Mouse (Mus musculus) brain, adult 2 months (tissue): ENCODE measurements around the gene Ss18l2.

ENCODE experiments used
- DNase-seq: peaks from one replicate; pipeline ENCODE4 v3.0.0; 2011; ENCODE audit warnings: low read depth, low spot score

Ss18l2 gene

DNA sequence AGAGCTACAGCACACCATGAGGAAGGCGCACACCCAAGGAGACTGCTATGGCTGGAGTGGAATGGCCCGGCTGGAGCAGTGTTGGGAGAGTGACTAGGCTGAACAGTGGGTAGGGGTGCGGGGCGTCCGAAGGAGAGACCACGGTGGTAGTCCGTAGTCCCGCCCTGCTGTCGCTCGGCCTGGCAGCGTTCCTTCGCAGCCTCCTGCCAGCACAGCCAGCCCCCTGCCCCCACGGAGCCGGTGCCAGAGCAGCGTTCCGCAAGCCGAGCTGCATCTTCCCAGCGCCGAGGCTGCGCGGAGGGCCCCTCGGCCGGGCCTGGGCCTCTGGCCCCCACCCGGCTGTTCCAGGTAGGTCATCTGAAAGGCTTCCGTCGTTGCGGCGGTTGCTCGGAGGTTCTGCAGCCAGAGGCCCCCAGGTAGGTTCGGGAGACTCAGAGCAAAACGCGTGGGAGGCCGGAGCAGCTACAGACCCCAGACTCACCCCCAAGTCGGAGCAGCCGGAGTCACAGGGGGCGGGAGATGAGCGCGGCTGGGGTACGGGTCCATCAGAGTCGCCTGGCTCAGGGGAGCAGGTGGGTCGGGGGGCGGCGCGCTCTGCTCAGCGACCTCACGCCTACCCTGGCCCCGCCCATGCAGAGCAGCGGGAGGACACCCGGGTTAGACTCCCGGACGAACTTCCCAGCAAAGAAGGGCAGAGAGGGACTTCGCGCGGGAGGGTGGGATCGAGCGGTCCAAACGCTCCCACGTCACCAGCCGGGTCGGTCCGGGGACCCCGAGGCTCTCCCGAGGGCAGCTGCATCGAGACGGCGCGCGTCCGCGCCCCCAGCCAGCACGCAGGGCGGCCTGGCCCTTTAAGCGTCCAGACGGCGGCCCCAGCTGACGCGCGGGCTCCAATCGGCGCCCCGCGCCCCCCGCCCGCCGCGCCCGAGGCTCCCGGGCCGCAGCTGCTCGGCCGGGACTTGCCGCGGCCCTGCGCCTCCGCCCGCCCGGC, 49.3 kb downstream of the Ss18l2 start, which contains the start of gene Zfp651:
Gene Zfp651 (plus strand): TSS at position 240 of the 991 bp plus-strand sequence.
- peak; percentile 81 for DNase-seq

DNA sequence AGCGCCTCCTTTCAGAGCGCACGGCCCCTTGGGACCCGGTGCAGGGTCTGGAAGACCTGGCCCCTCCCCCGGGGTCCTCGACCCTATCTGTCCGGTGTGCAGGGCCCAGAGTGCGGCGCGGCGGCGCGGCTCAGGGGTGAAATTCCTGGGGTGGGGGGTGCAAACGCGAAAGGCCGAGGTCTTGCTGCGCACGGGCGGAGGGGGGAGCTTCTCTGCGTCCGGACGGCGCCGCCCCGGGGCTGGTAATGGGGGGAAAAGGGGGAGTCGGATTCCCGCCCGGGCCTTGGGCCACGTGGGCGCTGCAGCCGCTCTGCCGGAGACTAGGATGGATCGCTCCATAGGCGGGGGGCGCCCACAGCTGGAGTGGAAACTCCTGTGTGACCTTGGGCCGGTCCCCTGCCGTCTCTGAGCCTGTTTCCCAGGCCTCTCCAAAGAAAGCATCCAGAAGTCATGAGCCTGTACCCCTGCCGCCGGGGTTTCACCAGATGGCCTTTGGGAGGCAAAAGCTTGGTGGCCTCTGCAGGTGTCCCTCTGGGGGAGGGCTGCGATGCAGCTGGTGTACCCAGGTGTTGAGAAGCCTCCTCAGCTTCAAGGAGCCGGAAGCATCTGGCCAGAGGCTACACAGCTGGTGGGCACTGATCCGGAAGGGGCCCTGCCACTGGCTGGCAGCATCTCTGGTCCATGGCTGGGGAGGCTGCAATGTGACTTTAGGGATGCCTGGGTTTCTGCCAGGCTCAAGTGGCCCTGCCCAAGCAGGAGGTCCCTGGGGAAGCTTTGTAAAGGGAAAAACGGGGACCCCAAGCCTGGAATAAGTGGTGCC, 50.4 kb downstream of the Ss18l2 start:
- DNase-seq, result peak; percentile 71

DNA sequence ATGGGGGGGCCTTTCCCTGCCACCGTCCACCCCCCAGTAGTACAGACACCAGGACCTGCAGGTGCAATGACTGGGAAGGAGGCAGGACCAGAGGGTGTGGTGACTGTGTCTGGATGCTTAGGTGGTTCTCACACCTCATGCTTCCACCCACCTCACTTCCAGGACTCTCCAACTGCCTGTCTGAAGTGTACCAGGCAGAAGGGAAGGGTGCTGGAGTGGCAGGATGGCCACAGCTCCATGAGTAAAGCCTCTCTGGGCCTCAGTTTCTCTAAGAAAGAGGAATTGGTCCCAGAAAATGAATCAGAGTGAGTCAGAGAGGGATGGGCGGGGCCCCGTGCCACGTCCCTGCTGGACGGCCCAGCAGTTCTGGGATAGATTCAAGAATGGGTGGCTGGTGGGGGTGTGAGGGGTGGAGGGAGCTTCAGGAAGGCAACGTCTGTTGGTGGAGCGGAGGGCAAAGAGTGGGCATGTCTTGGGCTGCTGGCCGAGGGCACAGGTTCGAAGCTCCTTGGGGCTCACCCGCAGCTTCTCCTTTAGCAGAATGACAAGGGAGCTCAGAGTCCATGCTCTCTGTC, 51.0 kb downstream of the Ss18l2 start:
- DNase-seq, result peak; percentile 58

- no peak for DNase-seq
Measured at GRCm38 (mm10) chr9:121761787-121762186, 51.7 kb downstream of the Ss18l2 start.

DNA sequence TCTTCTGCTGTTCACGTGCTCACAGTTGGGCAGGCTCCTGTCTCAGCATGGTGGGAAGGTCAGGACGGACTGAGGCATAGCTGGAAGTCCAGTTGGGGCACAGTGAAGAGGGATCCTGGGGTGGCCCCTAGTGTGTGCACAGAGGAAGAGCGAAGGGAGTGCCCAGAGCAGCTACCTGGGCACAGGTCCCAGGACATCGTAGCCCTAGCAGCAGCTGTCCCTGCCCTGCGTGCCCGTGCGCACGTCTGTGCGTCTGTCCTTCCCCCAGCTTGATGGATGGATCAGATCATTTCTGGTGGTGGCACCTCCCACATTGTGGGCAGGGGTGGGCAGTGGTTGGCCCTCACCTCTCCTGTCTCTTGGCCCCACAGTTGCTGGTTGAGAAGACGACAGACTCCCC, 52.1 kb downstream of the Ss18l2 start:
- DNase-seq, result no peak

DNA sequence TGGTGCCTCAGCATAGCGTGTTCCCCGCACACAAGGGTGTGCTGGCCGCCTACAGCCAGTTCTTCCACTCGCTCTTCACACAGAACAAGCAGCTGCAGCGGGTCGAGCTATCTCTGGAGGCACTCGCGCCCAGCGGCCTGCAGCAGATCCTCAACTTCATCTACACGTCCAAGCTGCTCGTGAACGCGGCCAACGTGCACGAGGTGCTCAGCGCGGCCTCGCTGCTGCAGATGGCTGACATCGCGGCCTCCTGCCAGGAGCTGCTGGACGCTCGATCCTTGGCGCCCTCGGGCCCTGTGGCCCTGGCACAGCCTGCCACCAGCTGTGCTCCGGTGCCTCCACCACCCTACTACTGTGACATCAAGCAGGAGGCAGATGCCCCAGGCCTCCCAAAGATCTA, 52.6 kb downstream of the Ss18l2 start:
- DNase-seq, result peak; percentile 57
